Mouse (Mus musculus): Measurements from ENCODE around the gene Gm42791. TPM values are rescaled to one million over a fixed set of nuclear protein-coding genes. Genes with fewer than 3 reads are reported as not detected.

Gm42791 gene
- total RNA-seq, 2 experiments from 2014 or later, result 25.2 to 25.8 TPM

- Histone ChIP-seq H3K27ac (no peak overlapping the region), H3K4me3 (no peak overlapping the region)
- no peak for DNase-seq (ENCODE audit: low spot score in 2 of 2)
- TF ChIP-seq CTCF (conservative IDR thresholded peaks at IDR 0.05), result no peak
Measured at GRCm38 (mm10) chr5:148922773-148923172, 72.2 kb downstream of the Gm42791 start.

GRCm38 (mm10) chr5:148918049-148918448 lies 76.9 kb downstream of the Gm42791 start:
- Histone ChIP-seq H3K27ac (no peak overlapping the region), H3K4me3 (no peak overlapping the region)
- no peak for DNase-seq (ENCODE audit: low spot score in 2 of 2)
- TF ChIP-seq CTCF (conservative IDR thresholded peaks at IDR 0.05), result no peak

GRCm38 (mm10) chr5:148916775-148917174 lies 78.2 kb downstream of the Gm42791 start:
- DNase-seq (ENCODE audit: low spot score in 2 of 2), result no peak
- Histone ChIP-seq H3K4me3 (no peak overlapping the region), H3K27ac (no peak overlapping the region)
- no peak for TF ChIP-seq CTCF (conservative IDR thresholded peaks at IDR 0.05)

DNA sequence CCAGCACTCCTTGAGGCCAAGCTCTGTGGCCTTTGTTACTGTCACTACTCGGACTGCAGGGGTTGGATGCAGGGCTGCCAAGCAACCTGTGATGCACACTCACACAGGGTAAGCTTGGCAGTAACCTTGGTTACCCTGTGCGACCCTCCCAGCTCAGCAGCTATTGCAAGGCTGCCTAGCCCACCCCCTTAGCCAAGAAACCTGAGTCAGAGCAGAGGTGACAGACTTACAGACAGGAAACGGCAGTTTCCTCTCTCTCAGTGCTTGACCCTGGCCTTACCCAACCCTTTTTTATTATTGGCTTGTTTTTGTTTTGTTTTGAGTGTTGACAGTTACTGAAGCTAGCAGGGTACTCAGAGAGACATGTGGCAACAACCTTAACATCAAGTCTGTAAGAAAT lies 82.7 kb downstream of the Gm42791 start:
- TF ChIP-seq CTCF (conservative IDR thresholded peaks at IDR 0.05), result no peak
- Histone ChIP-seq H3K4me3 (no peak overlapping the region), H3K27ac (0 out of 2 replicates have a peak overlapping the region, but pooled peaks have one; percentile 10)
- DNase-seq (ENCODE audit: low spot score in 2 of 2), result no peak

DNA sequence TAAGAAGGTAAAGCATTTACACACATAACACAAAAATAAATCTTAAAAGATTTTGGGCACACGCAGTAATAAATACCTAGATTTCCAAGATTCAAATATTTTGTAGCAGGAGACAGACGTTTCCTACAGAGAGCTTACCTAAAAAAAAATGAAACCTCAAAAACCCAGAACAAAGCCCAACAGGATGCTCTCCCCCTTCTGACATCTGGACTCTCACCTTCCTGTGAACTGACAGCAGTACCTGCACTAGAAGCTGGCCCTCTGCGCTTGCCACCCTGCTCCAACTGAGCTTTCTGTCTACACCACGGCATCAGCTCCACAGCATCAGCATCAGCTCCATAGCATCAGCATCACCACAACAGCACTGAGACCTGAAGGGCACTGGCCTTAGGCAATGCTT lies 84.9 kb downstream of the Gm42791 start:
- H3K4me3 ChIP-seq, result no peak overlapping the region
- no peak for DNase-seq (ENCODE audit: low spot score in 2 of 2)
- H3K27ac ChIP-seq, result peak overlapping the region; percentile 90; the same call in 1 of the 2 replicates
- no peak for TF ChIP-seq CTCF (conservative IDR thresholded peaks at IDR 0.05)

DNA sequence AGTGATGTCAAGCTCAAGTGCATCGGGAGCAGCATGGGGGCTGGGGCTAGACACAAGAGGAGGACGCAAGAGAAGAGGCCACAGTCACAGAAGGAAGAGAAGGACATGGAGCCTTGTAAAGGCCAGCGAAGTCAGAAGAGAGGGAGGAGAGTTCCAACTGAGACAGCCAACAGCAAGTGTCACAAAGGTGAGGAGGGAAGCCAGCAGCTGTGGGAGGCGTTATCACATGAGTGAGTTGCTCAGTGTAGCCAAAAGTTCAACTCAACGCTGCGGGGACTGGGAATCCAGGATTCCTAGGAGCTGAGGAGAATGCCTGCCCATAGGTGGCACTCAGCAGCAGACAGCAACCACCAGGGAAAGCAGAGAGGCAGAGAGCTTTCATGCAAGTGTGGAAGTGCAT lies 85.5 kb downstream of the Gm42791 start:
- peak overlapping the region; percentile 90 for H3K27ac ChIP-seq
- TF ChIP-seq CTCF (conservative IDR thresholded peaks at IDR 0.05), result peak; percentile 70
- DNase-seq (ENCODE audit: low spot score in 2 of 2), result no peak
- H3K4me3 ChIP-seq, result no peak overlapping the region

GRCm38 (mm10) chr5:148909057-148909395 lies 85.9 kb downstream of the Gm42791 start:
- Histone ChIP-seq H3K27ac (peak overlapping the region; percentile 90), H3K4me3 (no peak overlapping the region)
- DNase-seq (ENCODE audit: low spot score in 2 of 2), result peak in 1 of 2 experiments; percentile 38
- TF ChIP-seq CTCF (conservative IDR thresholded peaks at IDR 0.05), result peak; percentile 33

- TF ChIP-seq CTCF (conservative IDR thresholded peaks at IDR 0.05), result no peak
- no peak for DNase-seq (ENCODE audit: low spot score in 2 of 2)
- Histone ChIP-seq H3K27ac (peak overlapping the region; percentile 90), H3K4me3 (no peak overlapping the region)
Measured at GRCm38 (mm10) chr5:148908191-148909056, 86.5 kb downstream of the Gm42791 start.

- DNase-seq (ENCODE audit: low spot score in 2 of 2), result no peak
- Histone ChIP-seq H3K4me3 (no peak overlapping the region), H3K27ac (no peak overlapping the region)
- no peak for TF ChIP-seq CTCF (conservative IDR thresholded peaks at IDR 0.05)
Measured at GRCm38 (mm10) chr5:148906305-148906704, 88.6 kb downstream of the Gm42791 start.

- Histone ChIP-seq H3K4me3 (no peak overlapping the region), H3K27ac (no peak overlapping the region)
- peak; percentile 70 for TF ChIP-seq CTCF (conservative IDR thresholded peaks at IDR 0.05)
- no peak for DNase-seq (ENCODE audit: low spot score in 2 of 2)
Measured at GRCm38 (mm10) chr5:148904846-148905245, 90.1 kb downstream of the Gm42791 start.

- Histone ChIP-seq H3K4me3 (no peak overlapping the region), H3K27ac (no peak overlapping the region)
- no peak for DNase-seq (ENCODE audit: low spot score in 2 of 2)
- TF ChIP-seq CTCF (conservative IDR thresholded peaks at IDR 0.05), result peak; percentile 26
Measured at GRCm38 (mm10) chr5:148899361-148899760, 95.6 kb downstream of the Gm42791 start.

DNA sequence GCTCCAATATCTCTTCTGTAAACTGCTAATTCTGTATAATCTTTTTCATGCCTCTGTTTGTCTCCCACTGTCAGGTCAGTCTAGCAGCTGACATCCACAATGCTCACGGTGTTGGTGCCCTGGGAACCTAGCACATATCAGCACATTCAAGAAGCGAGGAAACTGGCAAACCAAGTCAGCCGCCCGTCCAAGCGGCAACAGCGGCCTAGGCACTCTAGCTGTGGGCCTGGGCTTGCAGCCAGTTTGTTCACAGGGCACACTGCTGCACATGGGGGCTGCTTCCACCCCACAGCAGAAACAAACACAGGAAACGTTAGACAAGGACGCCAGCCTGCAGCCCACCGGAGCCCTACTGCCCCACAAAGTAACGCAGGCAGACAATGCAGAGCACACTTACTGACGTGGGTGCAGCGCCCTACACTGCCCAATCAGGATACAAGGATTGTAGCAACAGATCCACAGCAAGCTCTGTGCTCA lies 97.0 kb downstream of the Gm42791 start:
- DNase-seq (ENCODE audit: low spot score in 2 of 2), result no peak
- H3K4me3 ChIP-seq, result no peak overlapping the region
- TF ChIP-seq CTCF (conservative IDR thresholded peaks at IDR 0.05), result no peak
- peak overlapping the region; percentile 69 for H3K27ac ChIP-seq

- Histone ChIP-seq H3K4me3 (no peak overlapping the region), H3K27ac (peak overlapping the region; percentile 56)
- peak; percentile 30 to 44 for DNase-seq (ENCODE audit: low spot score in 2 of 2)
- TF ChIP-seq CTCF (conservative IDR thresholded peaks at IDR 0.05), result peak; percentile 44
Measured at GRCm38 (mm10) chr5:148897069-148897702, 97.8 kb downstream of the Gm42791 start.
